Mouse (Mus musculus): ENCODE results near the gene Cldn19. TPM values are rescaled to one million over a fixed set of nuclear protein-coding genes. Genes with fewer than 3 reads are reported as not detected.
"Not testable (repeated sequence)": the region's sequence is repeated elsewhere in the genome, so short reads cannot be mapped to it uniquely, and the experiment has no call there.

The Cldn19 gene
- total RNA-seq, 2 experiments from 2014 or later, result 0.06 TPM; not detected in 1

GRCm38 (mm10) chr4:119247462-119248235 is 7.6 kb upstream of the Cldn19 start:
- DNase-seq (ENCODE audit: low spot score), result peak; percentile 67
- intact Hi-C loops (cut with DNase I), result loop anchor here (2.0 to 10.0 kb wide), 6 partner anchors 51 to 420 kb away; partner anchors contain the start of genes Ppcs and Zmynd12

GRCm38 (mm10) chr4:119248407-119248965 is 6.7 kb upstream of the Cldn19 start:
- intact Hi-C loops (cut with DNase I), result loop anchor here (5.0 to 10.0 kb wide), 4 partner anchors 174 to 419 kb away; partner anchors contain the start of genes Ppcs and Zmynd12
- no peak for DNase-seq (ENCODE audit: low spot score)

DNA sequence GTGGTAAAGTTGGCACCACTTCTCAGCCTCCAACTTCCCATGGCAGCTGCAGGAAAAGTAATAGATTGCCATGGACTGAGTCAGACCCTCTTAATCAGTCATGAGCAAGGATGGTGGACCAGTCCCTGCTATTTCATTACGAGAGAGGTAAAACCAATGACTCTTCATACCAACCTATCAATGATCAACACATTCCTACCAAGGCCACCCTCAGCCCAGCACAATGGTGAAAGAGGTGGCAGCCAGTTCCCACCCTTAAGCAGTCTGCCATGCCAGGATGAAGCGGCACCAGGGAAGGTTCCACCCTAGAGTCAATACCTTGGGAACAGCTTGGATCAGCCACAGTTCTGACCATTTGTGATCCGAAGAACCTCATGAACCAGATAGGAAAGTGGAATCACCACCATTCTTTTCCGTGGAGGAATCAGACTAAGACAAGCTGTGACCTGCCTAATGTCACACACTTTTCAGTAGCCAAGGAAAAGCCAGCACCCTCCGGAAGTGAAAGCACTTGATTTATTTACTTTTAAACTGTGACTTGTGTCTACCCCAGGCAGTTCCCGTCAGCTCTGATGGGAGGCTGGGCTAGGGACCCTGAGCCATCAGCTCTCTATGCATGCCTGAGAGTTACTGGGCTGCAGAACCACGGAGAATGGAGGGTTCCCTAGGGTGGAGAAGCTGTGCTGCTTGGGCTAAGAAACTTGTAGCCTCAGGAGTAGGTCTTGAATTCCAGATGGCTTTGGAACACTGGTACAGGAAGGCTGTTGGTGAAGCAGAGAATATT is 3.0 kb upstream of the Cldn19 start:
- no peak for DNase-seq (ENCODE audit: low spot score)
- intact Hi-C loops (cut with DNase I), result no loop called here

- intact Hi-C loops (cut with DNase I), result no loop called here
- no peak for DNase-seq (ENCODE audit: low spot score)
Observed at GRCm38 (mm10) chr4:119254012-119254618, 1.1 kb upstream of the Cldn19 start.

DNA sequence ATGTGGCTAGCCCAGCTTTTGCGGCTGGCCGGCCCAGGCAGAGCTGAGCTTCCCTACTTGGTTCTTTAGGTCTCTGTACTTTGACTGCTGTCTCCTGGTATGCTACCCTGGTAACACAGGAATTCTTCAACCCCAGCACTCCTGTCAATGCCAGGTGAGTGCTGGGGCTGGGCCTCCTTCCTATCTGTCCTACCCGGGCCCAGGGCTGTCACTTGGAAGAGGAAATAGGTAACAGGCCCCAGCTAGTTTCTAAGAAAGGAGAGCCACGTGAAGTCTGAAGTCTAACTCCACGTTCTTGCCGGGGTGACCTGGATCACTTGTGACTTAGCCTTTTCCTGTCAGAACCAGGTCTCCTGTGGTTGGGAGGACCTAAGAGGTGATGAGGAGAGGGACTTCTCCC is 1.9 kb downstream of the Cldn19 start:
- DNase-seq (ENCODE audit: low spot score), result no peak
- intact Hi-C loops (cut with DNase I), result no loop called here

DNA sequence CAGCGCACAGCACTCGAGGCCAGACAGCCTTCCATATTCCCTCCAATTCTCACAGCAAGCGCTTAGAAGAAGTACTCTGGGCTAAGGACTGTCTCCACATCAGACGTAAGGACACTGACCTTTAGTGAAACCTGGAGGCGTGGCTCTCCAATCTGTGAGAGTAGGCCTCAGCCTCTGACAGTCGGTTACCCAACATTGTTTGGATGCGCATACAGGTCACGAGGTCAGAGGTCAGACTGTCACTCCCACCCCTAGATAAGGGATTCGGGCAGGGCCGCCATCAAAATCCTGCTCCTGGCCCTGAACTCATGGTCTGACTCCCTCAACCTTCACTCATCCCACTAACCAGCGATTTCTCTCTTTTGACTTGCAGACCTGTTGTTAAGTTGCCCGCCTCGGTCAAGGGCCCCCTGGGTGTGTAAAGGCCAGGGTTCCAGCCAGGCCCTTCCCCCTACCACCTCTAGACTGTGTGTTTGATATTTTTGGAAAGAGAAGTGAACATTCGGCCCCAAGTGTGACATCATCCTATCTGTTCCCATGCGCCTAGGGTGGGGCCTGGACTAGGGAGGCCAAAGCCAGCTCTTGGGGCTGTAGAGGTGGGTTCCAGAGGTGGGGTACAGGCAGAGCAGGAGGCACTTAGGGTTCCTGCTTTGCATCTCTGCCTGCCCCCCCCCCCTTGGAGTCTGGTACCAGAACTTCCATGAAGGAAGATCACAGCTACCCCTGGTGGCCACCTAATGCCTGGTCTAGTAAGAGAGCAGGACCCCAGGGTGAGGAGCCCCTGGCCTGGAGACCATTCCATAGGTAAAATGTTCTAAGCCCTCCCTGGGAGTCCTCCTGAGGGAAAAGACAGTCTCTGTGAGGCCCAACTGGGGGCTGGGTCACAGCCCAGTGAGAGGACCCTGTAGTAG is 4.4 kb downstream of the Cldn19 start:
- intact Hi-C loops (cut with DNase I), result loop anchor here (2.0 kb wide), 1 partner anchor 15 kb away; no protein-coding TSS in a partner anchor
- DNase-seq (ENCODE audit: low spot score), result no peak

- DNase-seq (ENCODE audit: low spot score), result no peak
- intact Hi-C loops (cut with DNase I), result loop anchor here (2.0 kb wide), 1 partner anchor 14 kb away; no protein-coding TSS in a partner anchor
Observed at GRCm38 (mm10) chr4:119261087-119261713, 6.0 kb downstream of the Cldn19 start.

- no peak for DNase-seq (ENCODE audit: low spot score)
- intact Hi-C loops (cut with DNase I), result no loop called here
Observed at GRCm38 (mm10) chr4:119262483-119262882, 7.3 kb downstream of the Cldn19 start.

DNA sequence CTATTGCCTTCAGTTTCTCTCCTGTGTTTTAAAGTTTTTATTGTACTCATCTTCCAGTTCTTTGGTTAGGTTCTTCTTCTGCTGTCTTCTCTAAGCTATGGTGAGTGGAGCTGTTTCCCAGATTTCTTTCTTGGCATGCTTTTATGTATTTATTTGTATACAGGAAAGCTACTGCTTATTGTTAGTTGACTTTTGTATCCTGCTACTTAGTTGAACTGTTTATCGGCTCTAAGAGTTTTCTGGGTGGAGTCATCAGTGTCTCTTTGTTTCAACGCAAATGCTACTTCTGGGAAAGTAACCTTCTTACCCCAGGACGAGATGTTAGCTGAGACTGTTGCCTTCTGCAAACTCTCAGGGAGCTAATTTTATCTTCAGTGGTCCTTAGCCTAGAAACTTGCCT is 8.2 kb downstream of the Cldn19 start:
- intact Hi-C loops (cut with DNase I), result no loop called here
- DNase-seq (ENCODE audit: low spot score), result no peak

DNA sequence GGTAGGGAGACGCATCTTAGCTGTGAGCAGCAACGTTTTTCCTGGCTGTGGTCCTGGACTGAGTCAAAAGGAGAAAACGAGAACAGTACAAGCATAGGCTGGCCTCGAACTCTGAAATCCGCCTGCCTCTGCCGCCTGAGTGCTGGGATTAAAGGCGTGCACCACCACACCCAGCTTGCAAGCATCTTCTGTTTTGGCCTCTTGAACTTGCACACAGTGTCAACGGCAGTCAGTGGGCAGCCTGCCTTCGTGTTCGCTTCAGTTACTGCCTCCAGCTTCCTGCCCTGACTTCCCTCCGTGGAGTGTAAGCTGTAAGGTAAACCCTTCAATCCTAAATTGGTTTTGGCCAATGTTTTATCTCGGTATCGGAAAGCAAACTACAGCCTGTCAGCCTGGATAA is 11.4 kb downstream of the Cldn19 start:
- DNase-seq (ENCODE audit: low spot score), result no peak

GRCm38 (mm10) chr4:119274627-119275026 is 19.4 kb downstream of the Cldn19 start:
- intact Hi-C loops (cut with DNase I), result loop anchor here (2.0 kb wide), 1 partner anchor 14 kb away; no protein-coding TSS in a partner anchor
- DNase-seq (ENCODE audit: low spot score), result peak; percentile 34

More for the DNA sequence above, 11.4 kb downstream of the Cldn19 start:
- intact Hi-C loops (cut with DNase I), result no loop called here

DNA sequence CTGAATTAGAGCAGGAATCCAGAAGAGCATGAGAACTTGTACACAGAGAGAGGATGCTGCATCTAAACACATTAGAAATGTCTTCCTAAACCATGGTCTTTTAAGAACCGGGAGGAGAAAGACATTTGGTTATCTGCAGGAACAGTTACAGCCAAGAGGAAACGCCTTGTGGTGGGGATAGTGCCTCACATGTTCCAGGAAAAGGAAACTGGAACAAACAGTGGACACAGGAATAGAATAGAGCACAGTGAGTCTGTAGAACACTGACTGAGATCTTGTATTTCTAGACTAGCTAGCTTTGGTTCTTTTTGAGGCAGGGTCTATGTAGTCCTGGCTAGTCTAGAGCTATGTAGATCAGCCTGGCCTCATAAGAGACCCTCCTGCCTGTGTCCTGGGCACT is 20.0 kb downstream of the Cldn19 start:
- no peak for DNase-seq (ENCODE audit: low spot score)
- intact Hi-C loops (cut with DNase I), result loop anchor here (2.0 kb wide), 1 partner anchor 14 kb away; no protein-coding TSS in a partner anchor

- DNase-seq (ENCODE audit: low spot score), result no peak
- intact Hi-C loops (cut with DNase I), result loop anchor here (2.0 kb wide), 1 partner anchor 15 kb away; no protein-coding TSS in a partner anchor
Observed at GRCm38 (mm10) chr4:119275726-119276125, 20.5 kb downstream of the Cldn19 start.

DNA sequence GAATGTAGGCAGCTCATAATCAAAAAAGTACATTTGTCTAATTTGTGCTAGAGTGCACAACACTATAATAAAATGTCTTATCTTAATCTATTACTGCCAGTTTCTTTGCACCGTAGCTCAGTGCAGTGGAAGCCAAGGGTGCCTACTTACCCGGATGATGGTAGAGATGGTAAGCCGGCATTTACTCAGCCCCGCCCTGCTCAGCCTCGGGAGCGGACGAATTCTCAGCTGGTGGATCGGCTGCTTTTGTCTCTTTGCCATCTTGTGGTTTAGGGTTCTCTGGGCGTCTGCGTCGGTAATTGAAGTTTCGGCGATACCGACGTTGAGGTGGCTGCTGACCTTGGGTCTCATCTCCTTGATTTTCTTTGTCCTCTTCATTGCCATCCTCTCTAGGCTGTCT is 23.6 kb downstream of the Cldn19 start:
- intact Hi-C loops (cut with DNase I); DNase-seq (ENCODE audit: low spot score): not testable (repeated sequence)

GRCm38 (mm10) chr4:119284861-119285260 is 29.6 kb downstream of the Cldn19 start:
- intact Hi-C loops (cut with DNase I), result loop anchor here (5.0 kb wide), 1 partner anchor 37 kb away; the partner anchor contains the start of gene Ppih
- DNase-seq (ENCODE audit: low spot score), result no peak

GRCm38 (mm10) chr4:119285336-119285735 is 30.1 kb downstream of the Cldn19 start:
- intact Hi-C loops (cut with DNase I), result no loop called here

DNA sequence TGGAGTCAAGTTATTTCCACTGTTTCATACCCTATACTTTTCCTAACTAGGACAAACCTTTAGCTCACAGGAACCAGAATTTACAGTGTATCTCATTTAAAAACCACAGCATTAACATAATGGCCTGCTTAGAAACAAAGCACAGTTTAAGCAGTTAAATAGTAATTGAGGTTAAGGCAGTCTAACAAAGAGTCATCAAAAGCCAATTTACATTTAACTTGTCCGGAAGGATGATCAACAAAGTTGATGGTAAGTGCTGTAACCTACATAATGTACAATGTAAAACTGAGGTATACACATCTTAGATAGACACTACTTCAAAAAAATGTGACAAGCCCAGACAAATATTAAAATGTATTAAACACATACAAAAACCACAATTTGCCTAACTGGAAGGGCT is 36.7 kb downstream of the Cldn19 start:
- DNase-seq (ENCODE audit: low spot score), result no peak
- intact Hi-C loops (cut with DNase I), result no loop called here

More at GRCm38 (mm10) chr4:119285336-119285735, 30.1 kb downstream of the Cldn19 start:
- no peak for DNase-seq (ENCODE audit: low spot score)

Data from heart, postnatal 25 days (tissue).